Mouse (Mus musculus): ENCODE measurements around the gene Flrt1. TPM values are rescaled to one million over a fixed set of nuclear protein-coding genes. Genes with fewer than 3 reads are reported as not detected.
A peak's percentile ranks its signal among the peaks of the same experiment; 100 is the strongest.

Flrt1 gene
- polyA plus RNA-seq, 1 experiment from 2014 or later = 13.3 TPM

DNA sequence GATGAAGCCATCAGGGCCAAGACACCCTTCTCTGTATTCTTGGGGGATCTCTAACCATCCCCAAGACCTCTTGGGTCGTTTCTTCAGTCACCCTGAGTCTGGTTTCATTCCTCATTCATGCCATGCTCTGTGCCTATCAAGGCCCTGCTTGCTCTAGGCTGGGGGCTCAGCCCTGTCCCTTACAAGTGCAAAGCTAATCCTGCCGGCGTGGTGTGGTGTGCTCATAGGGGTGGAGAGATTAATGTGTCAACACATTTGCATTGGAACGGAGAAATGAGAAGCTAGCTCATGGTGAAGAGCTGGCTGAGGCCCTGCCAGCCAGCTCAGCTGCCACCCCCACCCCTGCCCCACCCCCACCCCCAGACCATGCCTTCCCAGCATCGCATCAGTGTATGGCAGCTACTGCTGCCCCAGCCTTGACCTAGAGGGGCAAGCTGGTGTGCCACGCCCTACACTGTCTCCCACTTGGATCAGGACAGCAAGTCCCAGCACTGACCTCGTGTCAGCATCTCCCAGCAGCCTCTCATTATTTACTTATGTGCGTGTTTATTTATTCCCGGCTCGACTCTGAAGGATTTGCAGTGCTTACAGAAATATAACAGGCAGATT is 17.3 kb upstream of the Flrt1 start:
- Histone ChIP-seq H3K4me1 (ENCODE audit: control insufficient read depth, insufficient read depth, low read length) (peaks cover 9% of the 10 kb centered on the region), H3K36me3 (ENCODE audit: control insufficient read depth, insufficient read depth, low read length) (no peaks in the 10 kb centered on the region), H3K4me2 (ENCODE audit: low read depth, low read length) (no peak overlapping the region), H3K9me3 (ENCODE audit: control insufficient read depth, low read length) (no peaks in the 10 kb centered on the region), H3K27ac (ENCODE audit: low read depth, low read length) (no peak overlapping the region), H3K27me3 (ENCODE audit: control insufficient read depth, insufficient read depth, low read length) (no peaks in the 10 kb centered on the region), H3K4me3 (ENCODE audit: low read depth, low read length) (no peak overlapping the region), H3K9ac (replicated peaks; ENCODE audit: low read depth, low read length) (peak overlapping the region; percentile 22; the same call in 1 of the 2 replicates)
- WGBS = 36% methylated on average over 10 of the region's 10 CpGs
- no peak for ATAC-seq (ENCODE audit: low read depth)

DNA sequence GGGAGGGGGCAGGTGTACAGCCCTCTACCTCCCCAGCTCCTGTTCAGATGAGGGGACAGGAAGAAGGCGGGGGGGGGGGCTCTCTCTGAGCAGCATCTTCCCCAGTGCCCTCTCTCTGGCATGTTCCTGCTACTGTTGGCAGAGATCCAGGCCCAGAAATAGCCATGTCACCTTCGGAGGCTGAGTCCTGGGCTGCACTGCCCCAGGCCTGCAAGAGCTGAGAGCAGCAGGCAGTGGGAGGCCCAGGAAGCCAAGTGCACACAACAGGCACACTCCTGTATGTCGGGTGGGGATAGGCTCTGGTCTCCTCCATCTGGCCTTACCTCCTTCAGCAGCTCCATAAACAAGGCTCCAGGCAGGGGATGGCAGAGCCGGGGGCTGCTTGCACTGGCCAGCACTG is 16.7 kb upstream of the Flrt1 start:
- Histone ChIP-seq H3K36me3 (ENCODE audit: control insufficient read depth, insufficient read depth, low read length) (no peaks in the 10 kb centered on the region), H3K27me3 (ENCODE audit: control insufficient read depth, insufficient read depth, low read length) (no peaks in the 10 kb centered on the region), H3K4me3 (ENCODE audit: low read depth, low read length) (no peak overlapping the region), H3K9ac (replicated peaks; ENCODE audit: low read depth, low read length) (peak overlapping the region; percentile 22; the same call in 1 of the 2 replicates), H3K27ac (ENCODE audit: low read depth, low read length) (no peak overlapping the region), H3K4me2 (ENCODE audit: low read depth, low read length) (no peak overlapping the region), H3K4me1 (ENCODE audit: control insufficient read depth, insufficient read depth, low read length) (peaks cover 9% of the 10 kb centered on the region), H3K9me3 (ENCODE audit: control insufficient read depth, low read length) (no peaks in the 10 kb centered on the region)
- ATAC-seq (ENCODE audit: low read depth) = no peak
- WGBS = 55% methylated on average over 4 of the region's 4 CpGs

DNA sequence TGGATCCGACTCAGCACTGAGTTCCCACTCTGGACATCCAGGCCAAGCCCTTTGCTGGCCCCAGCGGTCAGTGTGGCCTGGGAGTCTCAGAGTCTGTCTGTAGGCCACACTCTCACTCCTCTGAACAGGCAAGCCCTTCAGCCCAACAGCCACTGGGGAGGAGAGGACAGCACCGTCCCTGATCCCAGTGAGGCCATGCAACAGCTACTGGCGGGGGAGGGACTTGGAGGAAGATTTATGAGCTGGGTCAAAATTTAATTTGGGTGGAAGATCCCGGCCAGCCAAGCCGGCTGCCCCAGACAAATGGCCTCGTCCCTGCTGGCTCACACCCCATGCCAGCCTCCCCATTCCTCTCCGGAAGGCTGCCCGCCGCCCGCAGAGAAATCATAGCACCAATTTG is 15.7 kb upstream of the Flrt1 start:
- H3K27ac ChIP-seq (ENCODE audit: low read depth, low read length) = no peak overlapping the region
- no peak overlapping the region for H3K9ac ChIP-seq (replicated peaks; ENCODE audit: low read depth, low read length)
- H3K4me2 ChIP-seq (ENCODE audit: low read depth, low read length) = no peak overlapping the region
- H3K27me3 ChIP-seq (ENCODE audit: control insufficient read depth, insufficient read depth, low read length) = no peaks in the 10 kb centered on the region
- H3K4me1 ChIP-seq (ENCODE audit: control insufficient read depth, insufficient read depth, low read length) = peaks cover 15% of the 10 kb centered on the region
- no peak overlapping the region for H3K4me3 ChIP-seq (ENCODE audit: low read depth, low read length)
- no peak for ATAC-seq (ENCODE audit: low read depth)
- 38% methylated on average over 11 of the region's 11 CpGs for WGBS
- H3K36me3 ChIP-seq (ENCODE audit: control insufficient read depth, insufficient read depth, low read length) = no peaks in the 10 kb centered on the region
- no peaks in the 10 kb centered on the region for H3K9me3 ChIP-seq (ENCODE audit: control insufficient read depth, low read length)

DNA sequence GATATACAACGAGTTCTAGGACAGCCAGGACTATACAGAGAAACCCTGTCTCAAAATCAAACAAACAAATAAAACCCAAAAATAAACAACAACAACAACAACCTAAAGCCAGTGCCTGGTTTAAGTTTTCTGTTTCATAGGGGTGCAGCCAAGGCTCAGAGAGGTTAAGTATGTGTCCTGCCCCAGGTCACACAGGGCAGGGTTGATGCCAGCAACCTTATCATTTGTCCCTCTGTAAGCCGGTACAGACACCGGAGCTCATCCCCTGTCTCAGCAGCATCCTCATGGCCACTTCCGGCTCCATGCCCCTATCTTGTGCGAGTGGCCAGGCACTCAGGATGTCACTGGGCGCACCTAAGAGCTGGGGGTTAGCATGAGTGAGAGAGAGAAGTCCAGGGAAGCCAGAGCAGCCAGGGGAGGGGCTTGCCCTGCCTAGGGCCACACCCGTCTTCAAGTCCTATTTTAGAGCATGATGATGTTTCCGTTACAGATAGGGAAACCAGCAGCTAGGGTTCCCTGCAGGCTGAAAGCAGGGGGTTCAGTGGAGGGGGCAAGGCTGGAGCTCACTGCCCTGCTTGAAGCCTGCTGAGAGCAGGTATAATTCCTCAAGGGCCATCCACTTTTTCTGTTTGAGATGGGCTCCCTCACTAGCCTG is 12.3 kb upstream of the Flrt1 start:
- Histone ChIP-seq H3K9me3 (ENCODE audit: control insufficient read depth, low read length) (no peaks in the 10 kb centered on the region), H3K27ac (ENCODE audit: low read depth, low read length) (no peak overlapping the region), H3K9ac (replicated peaks; ENCODE audit: low read depth, low read length) (no peak overlapping the region), H3K4me3 (ENCODE audit: low read depth, low read length) (no peak overlapping the region), H3K4me2 (ENCODE audit: low read depth, low read length) (no peak overlapping the region), H3K27me3 (ENCODE audit: control insufficient read depth, insufficient read depth, low read length) (no peaks in the 10 kb centered on the region), H3K4me1 (ENCODE audit: control insufficient read depth, insufficient read depth, low read length) (peaks cover 27% of the 10 kb centered on the region), H3K36me3 (ENCODE audit: control insufficient read depth, insufficient read depth, low read length) (no peaks in the 10 kb centered on the region)
- no peak for ATAC-seq (ENCODE audit: low read depth)
- WGBS = 80% methylated on average over 8 of the region's 8 CpGs

DNA sequence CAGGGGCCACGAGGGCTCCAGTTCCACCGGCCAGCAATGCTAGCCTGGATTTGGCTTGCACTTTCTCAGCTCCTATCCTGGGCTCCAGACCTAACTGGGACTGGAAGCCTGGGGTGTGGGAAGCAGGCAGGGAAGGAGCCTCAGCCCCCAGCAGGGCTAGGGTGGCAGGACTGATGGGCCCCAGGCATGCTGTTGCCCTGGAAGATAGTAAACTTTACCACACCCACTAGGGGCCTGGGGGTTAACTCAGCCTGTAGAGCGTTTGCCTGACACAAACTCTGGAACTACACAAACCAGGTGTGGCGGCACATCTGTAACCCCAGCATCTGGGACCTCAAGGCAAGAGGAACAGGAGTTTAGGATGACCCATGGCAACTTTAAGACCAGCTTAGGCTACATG is 11.6 kb upstream of the Flrt1 start:
- no peak overlapping the region for H3K4me2 ChIP-seq (ENCODE audit: low read depth, low read length)
- H3K36me3 ChIP-seq (ENCODE audit: control insufficient read depth, insufficient read depth, low read length) = no peaks in the 10 kb centered on the region
- H3K27me3 ChIP-seq (ENCODE audit: control insufficient read depth, insufficient read depth, low read length) = no peaks in the 10 kb centered on the region
- ATAC-seq (ENCODE audit: low read depth) = no peak
- H3K27ac ChIP-seq (ENCODE audit: low read depth, low read length) = no peak overlapping the region
- 42% methylated on average over 4 of the region's 4 CpGs for WGBS
- no peaks in the 10 kb centered on the region for H3K9me3 ChIP-seq (ENCODE audit: control insufficient read depth, low read length)
- H3K4me1 ChIP-seq (ENCODE audit: control insufficient read depth, insufficient read depth, low read length) = peaks cover 21% of the 10 kb centered on the region
- H3K4me3 ChIP-seq (ENCODE audit: low read depth, low read length) = no peak overlapping the region
- no peak overlapping the region for H3K9ac ChIP-seq (replicated peaks; ENCODE audit: low read depth, low read length)

DNA sequence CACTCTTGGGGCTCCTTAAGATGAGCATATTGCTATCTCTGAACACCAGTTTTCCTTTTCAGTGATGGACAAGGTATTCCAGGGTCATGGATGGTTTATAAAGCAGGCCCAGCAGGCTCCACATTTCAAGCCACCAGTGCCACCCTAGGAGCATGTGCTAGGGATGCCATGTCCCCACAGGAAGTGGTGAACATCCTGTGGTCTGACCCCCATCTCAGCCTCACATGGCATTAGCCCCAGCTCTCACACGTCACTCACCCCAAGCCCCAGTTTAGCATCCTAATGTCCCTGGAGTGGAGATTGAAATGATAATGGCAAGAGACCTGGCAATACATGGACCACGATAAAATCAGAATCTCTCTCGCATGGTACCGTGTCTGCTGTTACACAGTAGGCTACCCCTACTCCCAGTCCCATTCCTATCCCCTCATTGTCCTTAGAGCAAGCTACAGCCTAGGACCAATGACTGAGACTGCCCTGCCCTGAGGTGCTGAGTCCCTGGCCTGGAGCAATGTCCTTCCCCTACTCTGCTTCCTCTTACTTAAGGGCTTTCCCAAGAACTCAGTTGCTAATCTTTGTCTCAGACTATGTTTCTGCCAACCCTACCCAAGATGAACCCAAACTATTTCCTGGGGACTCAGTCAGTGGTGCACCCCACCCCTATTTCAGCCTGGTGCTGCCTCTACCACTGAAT is 10.7 kb upstream of the Flrt1 start:
- ATAC-seq (ENCODE audit: low read depth) = no peak
- H3K4me2 ChIP-seq (ENCODE audit: low read depth, low read length) = no peak overlapping the region
- WGBS = 67% methylated on average over 4 of the region's 4 CpGs
- no peak overlapping the region for H3K9ac ChIP-seq (replicated peaks; ENCODE audit: low read depth, low read length)
- H3K9me3 ChIP-seq (ENCODE audit: control insufficient read depth, low read length) = no peaks in the 10 kb centered on the region
- no peak overlapping the region for H3K27ac ChIP-seq (ENCODE audit: low read depth, low read length)
- H3K27me3 ChIP-seq (ENCODE audit: control insufficient read depth, insufficient read depth, low read length) = no peaks in the 10 kb centered on the region
- H3K4me1 ChIP-seq (ENCODE audit: control insufficient read depth, insufficient read depth, low read length) = peaks cover 18% of the 10 kb centered on the region
- no peak overlapping the region for H3K4me3 ChIP-seq (ENCODE audit: low read depth, low read length)
- H3K36me3 ChIP-seq (ENCODE audit: control insufficient read depth, insufficient read depth, low read length) = no peaks in the 10 kb centered on the region

DNA sequence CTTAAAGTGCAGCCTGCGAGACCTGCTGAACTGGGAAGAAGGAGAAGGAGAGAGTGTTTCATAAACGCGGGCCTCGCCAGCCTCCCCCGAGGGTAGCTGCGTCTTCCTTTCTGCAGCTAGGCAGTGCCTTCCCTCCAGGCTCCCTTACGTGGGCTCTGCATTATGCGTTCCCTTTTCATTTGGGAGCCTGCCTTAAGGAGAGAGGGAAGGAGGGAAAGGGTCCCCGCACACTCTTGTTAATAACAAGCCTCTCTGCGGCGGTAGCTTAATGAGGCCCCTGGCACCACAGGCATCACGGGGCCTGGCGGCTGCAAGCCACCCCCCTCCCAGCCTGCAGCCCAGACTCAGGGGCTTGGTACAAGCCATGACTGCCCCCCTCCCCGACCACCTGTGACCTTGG is 8.0 kb upstream of the Flrt1 start:
- Histone ChIP-seq H3K4me3 (ENCODE audit: low read depth, low read length) (no peak overlapping the region), H3K4me1 (ENCODE audit: control insufficient read depth, insufficient read depth, low read length) (peaks cover 32% of the 10 kb centered on the region), H3K4me2 (ENCODE audit: low read depth, low read length) (no peak overlapping the region), H3K27me3 (ENCODE audit: control insufficient read depth, insufficient read depth, low read length) (no peaks in the 10 kb centered on the region), H3K9me3 (ENCODE audit: control insufficient read depth, low read length) (no peaks in the 10 kb centered on the region), H3K36me3 (ENCODE audit: control insufficient read depth, insufficient read depth, low read length) (no peaks in the 10 kb centered on the region), H3K9ac (replicated peaks; ENCODE audit: low read depth, low read length) (no peak overlapping the region), H3K27ac (ENCODE audit: low read depth, low read length) (peak overlapping the region; percentile 40; the same call in 1 of the 2 replicates)
- 11% methylated on average over 14 of the region's 14 CpGs for WGBS
- ATAC-seq (ENCODE audit: low read depth) = no peak

DNA sequence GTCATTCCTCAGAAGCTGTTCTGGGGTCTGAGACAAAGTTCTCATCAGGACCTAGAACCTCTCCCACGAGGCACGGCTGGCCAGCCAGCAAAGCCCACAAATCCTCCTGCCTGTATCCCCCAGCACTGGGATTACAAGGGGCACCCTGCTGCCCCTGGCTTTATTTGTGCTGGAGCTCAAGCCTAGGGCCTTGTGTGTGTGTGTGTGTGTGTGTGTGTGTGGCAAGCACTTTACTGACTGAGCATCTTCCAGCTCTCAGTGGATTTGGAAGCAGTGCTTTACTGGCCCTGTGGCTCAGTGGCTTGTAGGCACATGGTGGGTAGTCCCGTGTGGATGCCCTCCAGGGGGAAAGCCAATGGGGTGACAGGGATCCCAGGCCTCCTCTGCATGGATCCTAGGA is 7.1 kb upstream of the Flrt1 start:
- no peak overlapping the region for H3K4me3 ChIP-seq (ENCODE audit: low read depth, low read length)
- peaks cover 35% of the 10 kb centered on the region for H3K4me1 ChIP-seq (ENCODE audit: control insufficient read depth, insufficient read depth, low read length)
- H3K27ac ChIP-seq (ENCODE audit: low read depth, low read length) = no peak overlapping the region
- H3K9me3 ChIP-seq (ENCODE audit: control insufficient read depth, low read length) = no peaks in the 10 kb centered on the region
- no peak overlapping the region for H3K4me2 ChIP-seq (ENCODE audit: low read depth, low read length)
- H3K36me3 ChIP-seq (ENCODE audit: control insufficient read depth, insufficient read depth, low read length) = no peaks in the 10 kb centered on the region
- H3K27me3 ChIP-seq (ENCODE audit: control insufficient read depth, insufficient read depth, low read length) = no peaks in the 10 kb centered on the region
- 24% methylated on average over 3 of the region's 3 CpGs for WGBS
- H3K9ac ChIP-seq (replicated peaks; ENCODE audit: low read depth, low read length) = no peak overlapping the region
- no peak for ATAC-seq (ENCODE audit: low read depth)

DNA sequence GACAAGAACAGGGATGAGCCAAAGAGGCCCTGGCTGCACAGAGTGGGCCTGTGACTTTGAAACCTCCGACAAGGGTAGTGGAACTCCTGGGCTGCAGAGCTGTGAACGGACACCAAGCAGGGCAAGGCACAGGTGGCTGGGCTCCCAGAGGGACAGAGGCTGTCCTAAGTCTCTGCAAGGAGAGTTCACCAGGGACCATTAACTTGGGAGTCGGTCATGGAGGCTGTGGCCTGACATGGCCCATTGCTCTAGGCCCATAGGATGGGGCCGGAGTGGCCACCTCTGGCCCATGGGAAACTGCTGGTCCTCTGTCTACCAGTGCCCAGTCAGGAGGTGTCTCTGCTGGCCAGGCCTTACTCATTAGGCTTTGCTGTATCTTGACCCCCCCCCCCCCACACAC is 6.2 kb upstream of the Flrt1 start:
- no peak overlapping the region for H3K27ac ChIP-seq (ENCODE audit: low read depth, low read length)
- H3K9me3 ChIP-seq (ENCODE audit: control insufficient read depth, low read length) = no peaks in the 10 kb centered on the region
- 69% methylated on average over 4 of the region's 4 CpGs for WGBS
- no peak for ATAC-seq (ENCODE audit: low read depth)
- H3K27me3 ChIP-seq (ENCODE audit: control insufficient read depth, insufficient read depth, low read length) = no peaks in the 10 kb centered on the region
- H3K4me1 ChIP-seq (ENCODE audit: control insufficient read depth, insufficient read depth, low read length) = peaks cover 31% of the 10 kb centered on the region
- no peaks in the 10 kb centered on the region for H3K36me3 ChIP-seq (ENCODE audit: control insufficient read depth, insufficient read depth, low read length)
- H3K4me2 ChIP-seq (ENCODE audit: low read depth, low read length) = no peak overlapping the region
- no peak overlapping the region for H3K4me3 ChIP-seq (ENCODE audit: low read depth, low read length)
- no peak overlapping the region for H3K9ac ChIP-seq (replicated peaks; ENCODE audit: low read depth, low read length)
